Mouse (Mus musculus): ENCODE results near the gene Pla1a.

Pla1a gene

DNA sequence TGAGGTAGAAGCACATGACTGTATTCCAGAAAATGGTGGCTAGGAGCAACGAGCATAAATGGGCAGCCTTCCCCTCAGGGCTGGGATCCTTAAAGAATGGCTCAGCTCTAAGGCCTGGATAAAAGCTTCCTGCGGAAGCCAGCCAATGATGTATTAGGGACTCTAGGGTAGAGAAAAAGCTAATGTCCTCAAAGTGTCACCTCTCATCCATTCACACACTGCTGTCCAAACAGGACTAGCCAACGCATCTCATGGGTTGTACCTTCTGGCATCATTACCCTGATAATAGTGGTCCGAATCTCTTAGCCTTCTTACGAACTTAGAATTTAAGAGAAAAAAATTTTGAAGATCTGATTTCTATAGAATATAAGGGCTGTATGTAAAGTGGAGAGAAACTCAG is 30.4 kb upstream of the Pla1a start:
- Histone ChIP-seq H3K4me3 (replicated peaks; ENCODE audit: low read length) (no peak overlapping the region), H3K9me3 (ENCODE audit: low read length) (no peaks in the 10 kb centered on the region), H3K4me1 (replicated peaks; ENCODE audit: low read depth, low read length) (peaks cover 51% of the 10 kb centered on the region), H3K36me3 (ENCODE audit: insufficient read depth, low read length) (no peaks in the 10 kb centered on the region), H3K27me3 (ENCODE audit: insufficient read depth, low read length) (no peaks in the 10 kb centered on the region)
- TF ChIP-seq NANOG (IDR thresholded peaks at IDR 0.05; ENCODE audit: borderline replicate concordance, low read length), result no peak
- TF ChIP-seq POU5F1 (IDR thresholded peaks at IDR 0.05; ENCODE audit: borderline replicate concordance, low read length), result no peak
- no peak for TF ChIP-seq CTCF (conservative IDR thresholded peaks at IDR 0.05; ENCODE audit: low read length)

DNA sequence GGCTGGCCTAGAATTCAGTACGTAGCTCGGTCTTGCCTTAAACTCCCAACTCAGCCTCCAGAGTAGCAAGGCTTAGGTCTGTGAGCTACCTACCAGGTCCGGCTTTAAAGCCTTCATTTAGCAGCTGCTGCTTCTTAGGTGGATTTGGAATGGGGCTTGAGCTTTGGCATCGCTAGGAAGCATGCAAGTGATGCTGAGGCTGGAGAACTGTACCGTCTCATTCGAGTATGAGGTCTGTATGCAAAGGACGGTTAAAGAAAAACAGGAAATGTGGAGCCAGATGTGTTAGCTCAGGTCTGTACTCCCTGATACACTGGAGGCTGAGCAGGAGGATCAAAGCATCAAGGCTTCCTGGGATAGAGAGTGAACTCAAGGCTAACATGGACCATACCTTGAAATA is 29.2 kb upstream of the Pla1a start:
- H3K4me3 ChIP-seq (replicated peaks; ENCODE audit: low read length), result no peak overlapping the region
- no peaks in the 10 kb centered on the region for H3K36me3 ChIP-seq (ENCODE audit: insufficient read depth, low read length)
- H3K9me3 ChIP-seq (ENCODE audit: low read length), result no peaks in the 10 kb centered on the region
- peaks cover 52% of the 10 kb centered on the region for H3K4me1 ChIP-seq (replicated peaks; ENCODE audit: low read depth, low read length)
- TF ChIP-seq NANOG (IDR thresholded peaks at IDR 0.05; ENCODE audit: borderline replicate concordance, low read length), result no peak
- no peak for TF ChIP-seq POU5F1 (IDR thresholded peaks at IDR 0.05; ENCODE audit: borderline replicate concordance, low read length)
- TF ChIP-seq CTCF (conservative IDR thresholded peaks at IDR 0.05; ENCODE audit: low read length), result no peak
- no peaks in the 10 kb centered on the region for H3K27me3 ChIP-seq (ENCODE audit: insufficient read depth, low read length)

DNA sequence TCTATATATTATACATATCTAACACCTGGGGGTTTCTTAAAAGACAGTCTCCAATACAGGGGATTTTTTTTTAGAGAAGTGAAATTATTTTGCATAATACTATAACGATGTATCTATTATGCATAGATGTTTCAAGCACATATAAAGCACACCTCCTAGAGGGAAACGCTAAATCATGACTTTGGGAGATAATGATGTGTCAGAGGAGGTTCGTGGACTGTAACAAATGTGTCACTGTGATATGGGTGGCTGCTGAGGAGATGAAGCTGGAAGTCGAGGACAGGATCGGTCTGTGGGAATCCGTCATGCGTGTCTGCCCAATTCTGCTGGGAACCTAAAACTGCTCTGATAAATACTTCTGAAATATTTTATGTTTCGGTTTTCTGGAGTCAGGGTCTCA is 28.8 kb upstream of the Pla1a start:
- Histone ChIP-seq H3K36me3 (ENCODE audit: insufficient read depth, low read length) (no peaks in the 10 kb centered on the region), H3K4me1 (replicated peaks; ENCODE audit: low read depth, low read length) (peaks cover 55% of the 10 kb centered on the region), H3K9me3 (ENCODE audit: low read length) (no peaks in the 10 kb centered on the region), H3K27me3 (ENCODE audit: insufficient read depth, low read length) (no peaks in the 10 kb centered on the region), H3K4me3 (replicated peaks; ENCODE audit: low read length) (no peak overlapping the region)
- TF ChIP-seq CTCF (conservative IDR thresholded peaks at IDR 0.05; ENCODE audit: low read length) (no peak), POU5F1 (IDR thresholded peaks at IDR 0.05; ENCODE audit: borderline replicate concordance, low read length) (no peak), NANOG (IDR thresholded peaks at IDR 0.05; ENCODE audit: borderline replicate concordance, low read length) (no peak)

DNA sequence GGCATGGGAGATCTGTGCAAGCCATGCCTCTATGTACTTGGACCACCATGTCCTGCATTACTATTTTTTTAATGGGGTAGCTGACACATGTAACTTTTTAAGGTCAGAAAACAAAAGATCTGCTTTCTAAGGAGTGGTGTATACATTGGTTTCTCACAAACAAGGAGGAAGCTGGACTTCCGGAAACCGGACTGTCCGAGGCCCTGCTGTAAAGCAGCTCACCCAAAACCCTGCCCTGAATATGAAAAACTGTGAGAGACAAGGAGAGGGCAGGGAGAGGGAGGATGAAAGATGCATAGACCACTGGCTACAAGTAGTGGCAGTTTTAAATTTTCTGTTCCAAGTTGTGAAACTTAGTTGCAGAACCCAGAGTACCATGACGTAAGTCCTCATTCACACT is 27.0 kb upstream of the Pla1a start:
- Histone ChIP-seq H3K9me3 (ENCODE audit: low read length) (no peaks in the 10 kb centered on the region), H3K27me3 (ENCODE audit: insufficient read depth, low read length) (no peaks in the 10 kb centered on the region), H3K36me3 (ENCODE audit: insufficient read depth, low read length) (no peaks in the 10 kb centered on the region), H3K4me1 (replicated peaks; ENCODE audit: low read depth, low read length) (peaks cover 72% of the 10 kb centered on the region), H3K4me3 (replicated peaks; ENCODE audit: low read length) (peak overlapping the region; percentile 3; the same call in 1 of the 2 replicates)
- TF ChIP-seq NANOG (IDR thresholded peaks at IDR 0.05; ENCODE audit: borderline replicate concordance, low read length) (no peak), CTCF (conservative IDR thresholded peaks at IDR 0.05; ENCODE audit: low read length) (no peak), POU5F1 (IDR thresholded peaks at IDR 0.05; ENCODE audit: borderline replicate concordance, low read length) (no peak)

DNA sequence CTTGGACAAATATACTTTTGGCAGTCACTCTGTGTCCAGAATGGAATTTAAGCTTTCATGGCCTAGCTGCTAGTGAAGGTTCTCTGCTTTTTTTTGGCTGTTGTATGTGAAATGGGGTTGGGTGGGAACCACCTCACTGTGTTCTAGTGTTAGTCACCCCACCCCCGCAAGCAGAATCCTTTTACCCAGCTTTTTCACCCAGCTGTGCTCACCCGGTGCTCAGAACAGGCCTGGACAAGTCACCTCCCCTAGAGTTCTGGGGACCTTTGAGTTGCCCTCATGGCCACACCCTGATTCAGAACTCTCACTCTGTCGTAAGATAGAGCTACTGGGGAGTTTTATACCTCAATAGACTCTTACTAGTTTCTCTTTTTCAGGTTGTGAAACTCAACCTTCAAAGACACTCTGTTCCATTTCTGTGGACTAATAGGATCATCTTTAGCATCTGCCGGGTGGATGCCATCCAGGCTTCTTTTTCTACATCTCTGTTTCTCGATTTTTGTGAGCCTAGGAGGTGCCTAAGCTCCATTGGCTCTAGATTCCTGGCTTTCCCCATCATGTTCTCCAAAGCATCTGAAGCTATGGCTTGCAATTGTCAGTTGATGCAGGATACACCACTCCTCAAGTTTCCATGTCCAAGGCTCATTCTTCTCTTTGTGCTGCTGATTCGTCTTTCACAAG is 25.8 kb upstream of the Pla1a start:
- Histone ChIP-seq H3K4me1 (replicated peaks; ENCODE audit: low read depth, low read length) (peaks cover 84% of the 10 kb centered on the region), H3K4me3 (replicated peaks; ENCODE audit: low read length) (peak overlapping the region; percentile 3; the same call in 1 of the 2 replicates), H3K36me3 (ENCODE audit: insufficient read depth, low read length) (no peaks in the 10 kb centered on the region), H3K9me3 (ENCODE audit: low read length) (no peaks in the 10 kb centered on the region), H3K27me3 (ENCODE audit: insufficient read depth, low read length) (no peaks in the 10 kb centered on the region)
- TF ChIP-seq POU5F1 (IDR thresholded peaks at IDR 0.05; ENCODE audit: borderline replicate concordance, low read length), result no peak
- no peak for TF ChIP-seq CTCF (conservative IDR thresholded peaks at IDR 0.05; ENCODE audit: low read length)

DNA sequence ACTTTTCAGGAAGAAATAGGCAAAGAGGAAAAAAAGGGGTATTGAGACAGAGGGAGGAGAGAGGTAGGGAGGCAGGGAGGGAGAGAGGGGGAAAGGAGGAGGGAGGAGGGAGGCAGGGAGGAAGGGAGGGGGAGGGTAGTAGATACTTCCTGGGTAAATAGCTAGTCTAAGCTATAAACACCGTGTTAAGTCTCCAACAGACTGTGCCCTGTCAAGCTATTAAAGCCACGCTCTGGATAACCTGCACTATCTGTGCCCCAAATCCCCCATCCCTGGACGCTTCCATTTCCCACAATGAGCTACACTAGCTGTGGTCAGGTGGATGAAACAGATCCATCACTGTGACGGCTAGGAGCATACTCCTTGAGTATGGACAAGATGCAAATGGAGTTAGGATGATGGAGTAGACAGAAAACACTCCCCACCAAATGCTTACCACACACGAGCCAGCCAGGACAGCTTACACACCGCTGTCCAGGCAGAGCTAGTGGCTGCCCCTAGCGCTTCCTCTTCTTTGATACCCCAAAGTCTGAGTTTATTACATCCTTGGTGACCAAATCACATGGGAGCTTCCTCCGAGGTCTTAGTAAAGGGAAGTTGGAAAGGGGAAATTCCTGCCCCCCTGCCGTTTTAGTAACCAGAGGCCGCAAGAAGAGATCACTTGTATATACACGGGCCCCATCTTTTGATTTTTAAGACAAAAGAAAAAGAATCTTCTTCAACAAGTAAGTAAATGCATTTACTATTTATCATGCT is 24.0 kb upstream of the Pla1a start:
- Histone ChIP-seq H3K4me1 (replicated peaks; ENCODE audit: low read depth, low read length) (peaks cover 76% of the 10 kb centered on the region), H3K27me3 (ENCODE audit: insufficient read depth, low read length) (no peaks in the 10 kb centered on the region), H3K36me3 (ENCODE audit: insufficient read depth, low read length) (no peaks in the 10 kb centered on the region), H3K9me3 (ENCODE audit: low read length) (no peaks in the 10 kb centered on the region), H3K4me3 (replicated peaks; ENCODE audit: low read length) (no peak overlapping the region)
- TF ChIP-seq POU5F1 (IDR thresholded peaks at IDR 0.05; ENCODE audit: borderline replicate concordance, low read length), result no peak
- no peak for TF ChIP-seq NANOG (IDR thresholded peaks at IDR 0.05; ENCODE audit: borderline replicate concordance, low read length)
- TF ChIP-seq CTCF (conservative IDR thresholded peaks at IDR 0.05; ENCODE audit: low read length), result no peak

DNA sequence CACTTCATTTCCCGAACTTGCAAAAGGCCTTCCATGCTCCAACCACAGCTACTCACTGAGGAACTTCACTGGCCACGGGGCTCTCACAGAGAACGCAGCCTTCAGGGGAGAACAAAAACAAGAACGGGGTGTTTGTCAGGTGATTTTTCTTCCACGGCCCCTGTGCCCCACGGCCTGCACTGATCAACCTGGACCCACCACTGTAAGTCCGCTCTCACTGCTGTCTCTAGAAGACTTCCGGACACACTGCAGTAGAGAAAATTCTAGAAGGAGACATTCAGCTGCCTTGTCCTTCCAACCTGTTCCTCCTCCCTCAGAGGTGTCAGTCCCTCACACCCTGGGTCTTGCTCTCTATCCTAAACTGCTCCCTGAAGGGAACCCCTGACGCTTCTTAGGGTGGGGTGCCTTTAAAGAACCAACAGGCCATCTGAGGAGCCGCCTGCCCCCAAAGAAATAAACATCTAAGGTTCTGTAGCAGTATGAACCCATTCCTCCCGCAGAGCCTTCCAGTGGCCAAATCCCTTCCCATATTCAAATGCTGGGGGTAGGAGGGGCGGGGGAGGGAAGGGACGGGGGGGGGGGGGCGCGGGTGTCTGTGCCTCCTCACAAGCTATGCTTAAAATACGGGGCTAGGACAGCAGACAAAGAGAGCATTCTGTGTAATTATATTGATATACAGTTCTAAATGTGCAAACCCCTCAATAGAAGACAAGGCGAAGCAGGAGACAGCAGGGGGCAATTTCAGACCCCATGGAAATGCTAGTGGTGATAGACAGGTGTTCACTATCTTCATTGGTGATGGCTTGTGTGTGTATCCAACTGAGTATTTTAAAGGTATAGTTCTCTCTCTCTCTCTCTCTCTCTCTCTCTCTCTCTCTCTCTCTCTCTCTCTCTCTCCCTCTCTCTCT is 22.8 kb upstream of the Pla1a start, which contains the start of gene Cd80:
Gene Cd80 (plus strand): TSS at position 51 of the 908 bp plus-strand sequence.
- TF ChIP-seq CTCF (conservative IDR thresholded peaks at IDR 0.05; ENCODE audit: low read length) (no peak), NANOG (IDR thresholded peaks at IDR 0.05; ENCODE audit: borderline replicate concordance, low read length) (no peak), POU5F1 (IDR thresholded peaks at IDR 0.05; ENCODE audit: borderline replicate concordance, low read length) (no peak)
- Histone ChIP-seq H3K36me3 (ENCODE audit: insufficient read depth, low read length) (peaks cover 1% of the 10 kb centered on the region), H3K4me1 (replicated peaks; ENCODE audit: low read depth, low read length) (peaks cover 78% of the 10 kb centered on the region), H3K9me3 (ENCODE audit: low read length) (no peaks in the 10 kb centered on the region), H3K4me3 (replicated peaks; ENCODE audit: low read length) (no peak within 1 kb of the TSS), H3K27me3 (ENCODE audit: insufficient read depth, low read length) (no peaks in the 10 kb centered on the region)
